Mouse (Mus musculus): ENCODE measurements around the gene Disp2.

- no peak for TF ChIP-seq CTCF (conservative IDR thresholded peaks at IDR 0.05; ENCODE audit: low read length)
- TF ChIP-seq POU5F1 (IDR thresholded peaks at IDR 0.05; ENCODE audit: borderline replicate concordance, low read length), result no peak
Observed at GRCm38 (mm10) chr2:118766041-118767033, 13.2 kb upstream of the Disp2 start.
